Mouse (Mus musculus): Measurements from ENCODE around the gene Arhgef3. TPM values are rescaled to one million over a fixed set of nuclear protein-coding genes. Genes with fewer than 3 reads are reported as not detected.
A peak's percentile ranks its signal among the peaks of the same experiment; 100 is the strongest.

Gene Arhgef3
- total and polyA plus RNA-seq, 2 experiments from 2014 or later, result 17.9 to 21.4 TPM

GRCm38 (mm10) chr14:27384143-27384542 is 269.4 kb downstream of the Arhgef3 start:
- Histone ChIP-seq H3K4me1 (ENCODE audit: control insufficient read depth, insufficient read depth) (no peaks in the 10 kb centered on the region), H3K4me2 (ENCODE audit: low read depth, low read length) (no peak overlapping the region), H3K27ac (ENCODE audit: low read depth) (no peak overlapping the region), H3K4me3 (ENCODE audit: low read depth, low read length) (no peak overlapping the region), H3K9me3 (replicated peaks; ENCODE audit: control insufficient read depth, low read length) (no peaks in the 10 kb centered on the region), H3K36me3 (replicated peaks; ENCODE audit: control insufficient read depth, insufficient read depth, low read length) (peaks cover 15% of the 10 kb centered on the region; the same call in 1 of the 2 replicates), H3K9ac (replicated peaks; ENCODE audit: low read depth, low read length) (no peak overlapping the region), H3K27me3 (ENCODE audit: control insufficient read depth, insufficient read depth, low read length) (no peaks in the 10 kb centered on the region)
- DNase-seq (ENCODE audit: low spot score), result no peak
- 86% methylated on average over 4 of the region's 4 CpGs for WGBS
- no peak for TF ChIP-seq CTCF (IDR thresholded peaks at IDR 0.05; ENCODE audit: low read depth)
- no peak for ATAC-seq (ENCODE audit: insufficient read depth, low read depth)

- H3K36me3 ChIP-seq (replicated peaks; ENCODE audit: control insufficient read depth, insufficient read depth, low read length), result peaks cover 14% of the 10 kb centered on the region; the same call in 1 of the 2 replicates
- TF ChIP-seq CTCF (IDR thresholded peaks at IDR 0.05; ENCODE audit: low read depth), result no peak
- TF ChIP-seq EP300 (IDR thresholded peaks at IDR 0.05; ENCODE audit: low read depth), result no peak
- no peak overlapping the region for H3K4me3 ChIP-seq (ENCODE audit: low read depth, low read length)
- H3K4me1 ChIP-seq (ENCODE audit: control insufficient read depth, insufficient read depth), result no peaks in the 10 kb centered on the region
- no peak overlapping the region for H3K9ac ChIP-seq (replicated peaks; ENCODE audit: low read depth, low read length)
- DNase-seq (ENCODE audit: low spot score), result no peak
- H3K9me3 ChIP-seq (replicated peaks; ENCODE audit: control insufficient read depth, low read length), result no peaks in the 10 kb centered on the region
- H3K4me2 ChIP-seq (ENCODE audit: low read depth, low read length), result no peak overlapping the region
- ATAC-seq (ENCODE audit: insufficient read depth, low read depth), result no peak
- peak overlapping the region; percentile 59 for H3K27ac ChIP-seq (ENCODE audit: low read depth)
- H3K27me3 ChIP-seq (ENCODE audit: control insufficient read depth, insufficient read depth, low read length), result no peaks in the 10 kb centered on the region
Observed at GRCm38 (mm10) chr14:27388616-27389015, 273.9 kb downstream of the Arhgef3 start.

DNA sequence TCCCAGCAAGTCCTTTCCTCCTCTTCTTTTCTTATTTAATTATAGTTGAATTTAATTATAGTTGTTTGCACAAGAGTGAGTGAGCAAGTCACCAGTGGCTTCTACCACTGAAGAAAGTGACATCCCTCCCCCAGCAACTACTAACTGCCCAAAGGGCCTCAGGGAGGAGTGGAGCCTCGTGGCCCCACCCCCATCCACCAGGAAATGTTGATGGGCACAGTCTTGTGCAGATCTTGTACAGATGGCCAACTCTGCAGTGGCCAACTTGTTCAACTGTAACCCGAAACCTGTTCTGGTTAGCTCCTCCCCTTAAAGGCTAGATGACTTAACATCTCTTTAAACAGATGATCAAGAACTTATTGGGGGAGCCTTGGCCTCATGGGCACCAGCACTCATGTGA is 275.0 kb downstream of the Arhgef3 start:
- H3K27ac ChIP-seq (ENCODE audit: low read depth), result no peak overlapping the region
- peaks cover 16% of the 10 kb centered on the region for H3K36me3 ChIP-seq (replicated peaks; ENCODE audit: control insufficient read depth, insufficient read depth, low read length)
- DNase-seq (ENCODE audit: low spot score) (no peak), ATAC-seq (ENCODE audit: insufficient read depth, low read depth) (no peak)
- WGBS, result 71% methylated on average over 2 of the region's 2 CpGs
- no peaks in the 10 kb centered on the region for H3K9me3 ChIP-seq (replicated peaks; ENCODE audit: control insufficient read depth, low read length)
- H3K27me3 ChIP-seq (ENCODE audit: control insufficient read depth, insufficient read depth, low read length), result no peaks in the 10 kb centered on the region
- no peaks in the 10 kb centered on the region for H3K4me1 ChIP-seq (ENCODE audit: control insufficient read depth, insufficient read depth)
- H3K4me3 ChIP-seq (ENCODE audit: low read depth, low read length), result no peak overlapping the region
- H3K4me2 ChIP-seq (ENCODE audit: low read depth, low read length), result no peak overlapping the region
- no peak overlapping the region for H3K9ac ChIP-seq (replicated peaks; ENCODE audit: low read depth, low read length)
- TF ChIP-seq CTCF (IDR thresholded peaks at IDR 0.05; ENCODE audit: low read depth), result no peak
- TF ChIP-seq EP300 (IDR thresholded peaks at IDR 0.05; ENCODE audit: low read depth), result no peak

DNA sequence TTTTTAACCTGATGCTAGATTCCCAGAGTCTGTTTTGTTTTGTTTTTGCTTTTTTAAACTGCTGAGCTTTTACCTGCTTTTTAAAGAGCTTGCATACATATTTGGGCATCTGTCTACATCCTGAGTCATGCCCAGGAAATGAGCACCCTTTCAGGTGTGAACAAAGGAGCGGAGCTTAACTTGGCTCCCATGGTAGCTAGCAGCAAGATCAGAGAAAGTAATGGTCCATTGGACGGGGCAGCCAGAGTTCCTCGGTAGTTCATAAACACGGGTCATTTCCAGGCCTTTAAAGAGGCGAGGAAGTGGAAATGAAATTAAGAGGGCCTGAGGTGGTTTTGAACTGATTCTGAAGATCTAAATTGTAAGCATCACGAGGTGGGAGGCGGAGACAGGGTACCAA is 276.0 kb downstream of the Arhgef3 start:
- H3K4me1 ChIP-seq (ENCODE audit: control insufficient read depth, insufficient read depth), result no peaks in the 10 kb centered on the region
- no peaks in the 10 kb centered on the region for H3K27me3 ChIP-seq (ENCODE audit: control insufficient read depth, insufficient read depth, low read length)
- H3K36me3 ChIP-seq (replicated peaks; ENCODE audit: control insufficient read depth, insufficient read depth, low read length), result peaks cover 25% of the 10 kb centered on the region
- 83% methylated on average over 7 of the region's 7 CpGs for WGBS
- H3K27ac ChIP-seq (ENCODE audit: low read depth), result no peak overlapping the region
- no peak overlapping the region for H3K4me3 ChIP-seq (ENCODE audit: low read depth, low read length)
- DNase-seq (ENCODE audit: low spot score) (no peak), ATAC-seq (ENCODE audit: insufficient read depth, low read depth) (no peak)
- no peak for TF ChIP-seq CTCF (IDR thresholded peaks at IDR 0.05; ENCODE audit: low read depth)
- TF ChIP-seq EP300 (IDR thresholded peaks at IDR 0.05; ENCODE audit: low read depth), result no peak
- no peak overlapping the region for H3K4me2 ChIP-seq (ENCODE audit: low read depth, low read length)
- H3K9me3 ChIP-seq (replicated peaks; ENCODE audit: control insufficient read depth, low read length), result no peaks in the 10 kb centered on the region
- no peak overlapping the region for H3K9ac ChIP-seq (replicated peaks; ENCODE audit: low read depth, low read length)

DNA sequence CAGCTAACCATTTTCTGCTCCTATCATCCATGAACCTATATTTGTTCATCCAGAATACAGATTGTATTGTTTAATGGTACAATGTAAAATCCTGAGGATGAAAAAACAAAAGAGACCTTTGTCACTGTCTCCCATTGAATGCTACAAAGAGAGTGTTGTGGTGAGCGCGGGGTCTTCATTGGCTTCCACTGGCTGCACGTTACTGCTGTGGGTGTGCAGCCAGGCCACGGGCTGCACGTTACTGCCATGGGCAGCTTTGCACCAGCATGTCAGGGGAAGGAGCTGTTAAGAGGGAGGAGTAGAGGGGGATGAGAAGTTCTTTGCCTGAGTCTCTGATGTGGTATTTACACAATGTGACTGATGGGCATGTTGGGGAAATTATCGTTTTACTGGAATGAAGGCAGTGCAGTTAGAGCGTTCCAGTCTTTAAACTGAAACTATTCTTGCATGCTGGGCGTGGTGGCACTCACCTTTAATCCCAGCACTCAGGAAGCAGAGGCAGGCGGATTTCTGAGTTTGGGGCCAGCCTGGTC is 277.1 kb downstream of the Arhgef3 start:
- H3K4me3 ChIP-seq (ENCODE audit: low read depth, low read length), result no peak overlapping the region
- ATAC-seq (ENCODE audit: insufficient read depth, low read depth) (no peak), DNase-seq (ENCODE audit: low spot score) (no peak)
- no peak overlapping the region for H3K4me2 ChIP-seq (ENCODE audit: low read depth, low read length)
- no peak overlapping the region for H3K27ac ChIP-seq (ENCODE audit: low read depth)
- H3K36me3 ChIP-seq (replicated peaks; ENCODE audit: control insufficient read depth, insufficient read depth, low read length), result peaks cover 27% of the 10 kb centered on the region
- no peak overlapping the region for H3K9ac ChIP-seq (replicated peaks; ENCODE audit: low read depth, low read length)
- no peaks in the 10 kb centered on the region for H3K27me3 ChIP-seq (ENCODE audit: control insufficient read depth, insufficient read depth, low read length)
- H3K9me3 ChIP-seq (replicated peaks; ENCODE audit: control insufficient read depth, low read length), result no peaks in the 10 kb centered on the region
- no peaks in the 10 kb centered on the region for H3K4me1 ChIP-seq (ENCODE audit: control insufficient read depth, insufficient read depth)
- 86% methylated on average over 9 of the region's 9 CpGs for WGBS
- TF ChIP-seq CTCF (IDR thresholded peaks at IDR 0.05; ENCODE audit: low read depth), result no peak
- TF ChIP-seq EP300 (IDR thresholded peaks at IDR 0.05; ENCODE audit: low read depth), result no peak

- DNase-seq (ENCODE audit: low spot score) (no peak), ATAC-seq (ENCODE audit: insufficient read depth, low read depth) (no peak)
- peaks cover 32% of the 10 kb centered on the region for H3K36me3 ChIP-seq (replicated peaks; ENCODE audit: control insufficient read depth, insufficient read depth, low read length)
- H3K27me3 ChIP-seq (ENCODE audit: control insufficient read depth, insufficient read depth, low read length), result no peaks in the 10 kb centered on the region
- H3K9me3 ChIP-seq (replicated peaks; ENCODE audit: control insufficient read depth, low read length), result no peaks in the 10 kb centered on the region
- H3K9ac ChIP-seq (replicated peaks; ENCODE audit: low read depth, low read length), result no peak overlapping the region
- peak; percentile 35 for TF ChIP-seq CTCF (IDR thresholded peaks at IDR 0.05; ENCODE audit: low read depth)
- TF ChIP-seq EP300 (IDR thresholded peaks at IDR 0.05; ENCODE audit: low read depth), result no peak
- no peak overlapping the region for H3K4me3 ChIP-seq (ENCODE audit: low read depth, low read length)
- H3K27ac ChIP-seq (ENCODE audit: low read depth), result no peak overlapping the region
- H3K4me2 ChIP-seq (ENCODE audit: low read depth, low read length), result no peak overlapping the region
- no peaks in the 10 kb centered on the region for H3K4me1 ChIP-seq (ENCODE audit: control insufficient read depth, insufficient read depth)
- 91% methylated on average over 2 of the region's 2 CpGs for WGBS
Observed at GRCm38 (mm10) chr14:27392660-27393059, 278.0 kb downstream of the Arhgef3 start.
